Mouse (Mus musculus) heart, embryonic 15.5 days (tissue): ENCODE results near the gene Ptges3l. TPM values are rescaled to one million over a fixed set of nuclear protein-coding genes. Genes with fewer than 3 reads are reported as not detected.
"Not testable (repeated sequence)": the region's sequence is repeated elsewhere in the genome, so short reads cannot be mapped to it uniquely, and the experiment has no call there.

ENCODE experiments used
- ATAC-seq: fragments of 200-750 bp; cut with Nextera tagmentation; replicated peaks from 2 replicates; pipeline ENCODE4 v1.8.0; 2017; ENCODE audit warnings: low read depth, moderate TSS enrichment; ENCODE audit not compliant: insufficient number of reproducible peaks, insufficient read depth, low FRiP score
- H3K27ac ChIP-seq: fragments of 300-500 bp; sonication (generic); 2 replicates; pipeline ENCODE4 v1.5.1; 2015; ENCODE audit warnings: mild to moderate bottlenecking, inconsistent platforms
- H3K27me3 ChIP-seq: fragments of 300-500 bp; sonication (generic); 2 replicates; pipeline ENCODE4 v1.6.1; 2015; ENCODE audit warnings: inconsistent platforms
- H3K36me3 ChIP-seq: fragments of 300-500 bp; sonication (generic); 2 replicates; pipeline ENCODE4 v1.6.1; 2015; ENCODE audit warnings: mild to moderate bottlenecking, inconsistent platforms
- H3K4me1 ChIP-seq: fragments of 300-500 bp; sonication (generic); replicated peaks from 2 replicates; pipeline ENCODE4 v1.6.1; 2015; ENCODE audit warnings: inconsistent platforms
- H3K4me2 ChIP-seq: fragments of 300-500 bp; sonication (generic); 2 replicates; pipeline ENCODE4 v1.6.1; 2015; ENCODE audit warnings: inconsistent platforms, mild to moderate bottlenecking, moderate library complexity
- H3K4me3 ChIP-seq: fragments of 300-500 bp; sonication (generic); 2 replicates; pipeline ENCODE4 v1.5.1; 2015; ENCODE audit warnings: mild to moderate bottlenecking, inconsistent platforms
- H3K9ac ChIP-seq: fragments of 300-500 bp; sonication (generic); 2 replicates; pipeline ENCODE4 v1.6.1; 2015; ENCODE audit warnings: mild to moderate bottlenecking, inconsistent platforms
- H3K9me3 ChIP-seq: fragments of 300-500 bp; sonication (generic); replicated peaks from 2 replicates; pipeline ENCODE4 v1.6.1; 2016; ENCODE audit warnings: inconsistent platforms
- WGBS: fragments of 180-500 bp; shearing (Covaris S2); methylation state at CpG from one replicate; pipeline ENCODE4 v1.1.7; 2015; ENCODE audit warnings: mixed read lengths; 5-methylcytosine and 5-hydroxymethylcytosine counted together
- polyA plus RNA-seq: library from polyadenylated mRNA; unstranded; fragments of >200 nt; fragmentation: Nextera tagmentation; extraction: Ambion mirVana; gene quantifications from 2 replicates; pipeline ENCODE4 v1.2.1, GENCODE M21; 2015

Ptges3l gene
- polyA plus RNA-seq, 1 experiment from 2014 or later, result 81.5 TPM

GRCm38 (mm10) chr11:101454702-101455101 is 29.6 kb upstream of the Ptges3l start:
- H3K27me3 ChIP-seq, result no peaks in the 10 kb centered on the region
- WGBS, result 74% methylated on average over 6 of the region's 6 CpGs
- H3K9ac ChIP-seq, result no peak overlapping the region
- H3K9me3 ChIP-seq, result no peaks in the 10 kb centered on the region
- no peak overlapping the region for H3K4me2 ChIP-seq
- H3K27ac ChIP-seq, result no peak overlapping the region
- peaks cover 31% of the 10 kb centered on the region for H3K36me3 ChIP-seq
- H3K4me1 ChIP-seq, result peaks cover 4% of the 10 kb centered on the region; the same call in 1 of the 2 replicates
- H3K4me3 ChIP-seq, result no peak overlapping the region
- no peak for ATAC-seq

DNA sequence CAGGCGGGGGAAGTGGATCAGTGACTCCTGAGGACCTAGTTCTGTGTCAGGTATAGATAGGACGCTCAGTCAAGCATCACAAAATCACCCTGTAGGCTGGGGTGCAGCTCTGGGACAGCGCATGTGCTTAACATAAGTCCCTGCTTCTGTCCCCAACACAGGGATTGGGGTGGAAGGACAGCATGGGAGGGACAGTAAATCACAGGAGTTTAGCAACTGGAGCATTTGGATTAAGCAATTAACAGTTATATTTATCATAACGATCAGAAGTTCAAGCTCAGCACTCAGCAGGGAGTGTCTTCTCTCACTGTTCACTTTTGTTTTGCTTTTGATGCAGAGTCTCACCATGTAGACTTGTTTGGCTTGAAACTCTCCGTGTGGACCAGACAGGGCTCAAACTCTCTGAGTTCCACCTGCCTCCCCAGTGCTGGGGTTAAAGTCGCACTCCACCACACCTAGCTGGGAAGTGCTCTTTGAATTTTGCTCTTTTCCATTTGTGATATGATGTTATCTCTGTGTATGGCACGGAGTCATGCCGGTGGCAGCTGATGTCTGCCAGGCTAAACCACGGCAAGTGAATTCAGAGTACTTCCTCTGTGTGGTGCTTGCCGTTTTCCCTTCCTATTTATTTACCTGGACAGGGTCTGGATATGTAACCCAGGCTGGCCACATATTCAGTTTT is 27.1 kb upstream of the Ptges3l start:
- Histone ChIP-seq H3K4me2 (no peak overlapping the region), H3K27me3 (no peaks in the 10 kb centered on the region), H3K4me3 (no peak overlapping the region), H3K36me3 (peaks cover 7% of the 10 kb centered on the region; the same call in 1 of the 2 replicates), H3K9ac (no peak overlapping the region), H3K9me3 (no peaks in the 10 kb centered on the region), H3K27ac (no peak overlapping the region), H3K4me1 (peaks cover 14% of the 10 kb centered on the region)
- ATAC-seq, result no peak
- WGBS, result 56% methylated on average over 10 of the region's 10 CpGs

DNA sequence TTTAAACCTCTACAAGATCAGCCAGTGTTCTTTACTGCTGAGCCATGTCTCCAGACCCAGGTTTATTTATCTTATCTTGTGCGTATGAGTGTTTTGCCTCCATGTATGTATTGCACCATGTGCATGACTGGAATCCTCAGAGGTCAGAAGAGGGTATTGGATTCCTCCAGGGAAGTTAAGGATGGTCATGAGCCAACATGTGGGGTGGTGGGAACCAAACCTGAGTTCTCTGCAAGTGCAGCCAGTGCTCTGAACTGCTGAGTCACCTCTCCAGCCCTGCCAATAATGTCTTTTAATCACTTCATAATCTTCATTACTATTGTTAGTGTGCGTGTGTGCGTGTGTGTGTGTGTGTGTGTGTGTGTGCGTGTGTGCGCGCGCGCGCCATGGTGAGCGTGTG is 26.4 kb upstream of the Ptges3l start:
- no peak for ATAC-seq
- no peaks in the 10 kb centered on the region for H3K9me3 ChIP-seq
- H3K4me2 ChIP-seq, result no peak overlapping the region
- H3K27ac ChIP-seq, result no peak overlapping the region
- H3K27me3 ChIP-seq, result no peaks in the 10 kb centered on the region
- peaks cover 14% of the 10 kb centered on the region for H3K4me1 ChIP-seq
- WGBS, result 93% methylated on average over 10 of the region's 10 CpGs
- no peak overlapping the region for H3K9ac ChIP-seq
- H3K36me3 ChIP-seq, result 0 out of 2 replicates have a peak, but pooled peaks cover under 1% of the 10 kb centered on the region
- no peak overlapping the region for H3K4me3 ChIP-seq

GRCm38 (mm10) chr11:101450394-101450793 is 25.3 kb upstream of the Ptges3l start:
- no peak for ATAC-seq

DNA sequence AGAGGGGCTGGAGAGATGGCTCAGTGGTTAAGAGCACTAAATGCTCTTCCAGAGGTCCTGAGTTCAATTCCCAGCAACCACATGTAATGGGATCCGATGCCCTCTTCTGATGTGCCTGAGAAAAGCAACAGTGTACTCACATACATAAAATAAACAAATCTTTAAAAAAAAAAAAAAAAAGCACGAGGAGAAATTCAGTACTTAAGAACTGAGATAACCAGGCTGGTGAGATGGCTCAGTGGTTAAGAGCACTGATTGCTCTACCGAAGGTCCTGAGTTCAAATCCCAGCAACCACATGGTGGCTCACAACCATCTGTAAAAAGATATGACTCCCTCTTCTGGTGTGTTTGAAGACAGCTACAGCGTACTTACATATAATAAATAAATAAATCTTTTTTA is 24.5 kb upstream of the Ptges3l start:
- not testable (repeated sequence) for H3K9me3 ChIP-seq, H3K27me3 ChIP-seq, H3K27ac ChIP-seq, H3K36me3 ChIP-seq, H3K9ac ChIP-seq, H3K4me2 ChIP-seq, ATAC-seq, H3K4me3 ChIP-seq
- 83% methylated on average over 4 of the region's 4 CpGs for WGBS
- H3K4me1 ChIP-seq, result peaks cover 17% of the 10 kb centered on the region

More at GRCm38 (mm10) chr11:101450394-101450793, 25.3 kb upstream of the Ptges3l start:
- WGBS, result 72% methylated on average over 3 of the region's 3 CpGs
- H3K27me3 ChIP-seq, result no peaks in the 10 kb centered on the region
- H3K9me3 ChIP-seq, result no peaks in the 10 kb centered on the region
- peaks cover 2% of the 10 kb centered on the region; the same call in 1 of the 2 replicates for H3K36me3 ChIP-seq
- no peak overlapping the region for H3K4me2 ChIP-seq
- H3K27ac ChIP-seq, result no peak overlapping the region
- no peak overlapping the region for H3K9ac ChIP-seq
- H3K4me1 ChIP-seq, result peaks cover 14% of the 10 kb centered on the region
- no peak overlapping the region for H3K4me3 ChIP-seq

DNA sequence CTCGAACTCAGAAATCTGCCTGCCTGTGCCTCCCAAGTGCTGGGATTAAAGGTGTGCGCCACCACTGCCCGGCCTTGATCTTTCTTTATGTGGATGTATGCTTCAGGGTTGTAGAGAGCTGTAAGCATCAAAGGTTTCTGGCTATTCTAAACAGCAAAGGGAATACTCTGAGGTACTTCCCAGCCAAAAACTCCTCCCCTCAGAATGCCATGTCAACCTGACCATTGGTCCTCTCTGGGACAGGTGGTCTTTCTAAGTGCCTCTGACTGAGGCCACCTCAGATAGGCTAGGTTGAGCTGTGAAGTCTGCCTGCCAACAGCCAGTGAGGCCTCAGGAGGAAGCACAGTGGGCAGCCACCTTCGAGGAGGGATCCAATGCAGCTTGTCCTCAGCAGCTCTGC is 23.8 kb upstream of the Ptges3l start:
- peak overlapping the region; percentile 55 for H3K9ac ChIP-seq
- H3K27ac ChIP-seq, result peak overlapping the region; percentile 82
- peaks cover 23% of the 10 kb centered on the region for H3K4me1 ChIP-seq
- H3K4me3 ChIP-seq, result peak overlapping the region; percentile 61
- H3K36me3 ChIP-seq, result peaks cover 16% of the 10 kb centered on the region
- no peaks in the 10 kb centered on the region for H3K9me3 ChIP-seq
- H3K27me3 ChIP-seq, result no peaks in the 10 kb centered on the region
- ATAC-seq, result no peak
- H3K4me2 ChIP-seq, result peak overlapping the region; percentile 64
- whole genome bisulfite sequencing, result 74% methylated on average over 4 of the region's 4 CpGs

DNA sequence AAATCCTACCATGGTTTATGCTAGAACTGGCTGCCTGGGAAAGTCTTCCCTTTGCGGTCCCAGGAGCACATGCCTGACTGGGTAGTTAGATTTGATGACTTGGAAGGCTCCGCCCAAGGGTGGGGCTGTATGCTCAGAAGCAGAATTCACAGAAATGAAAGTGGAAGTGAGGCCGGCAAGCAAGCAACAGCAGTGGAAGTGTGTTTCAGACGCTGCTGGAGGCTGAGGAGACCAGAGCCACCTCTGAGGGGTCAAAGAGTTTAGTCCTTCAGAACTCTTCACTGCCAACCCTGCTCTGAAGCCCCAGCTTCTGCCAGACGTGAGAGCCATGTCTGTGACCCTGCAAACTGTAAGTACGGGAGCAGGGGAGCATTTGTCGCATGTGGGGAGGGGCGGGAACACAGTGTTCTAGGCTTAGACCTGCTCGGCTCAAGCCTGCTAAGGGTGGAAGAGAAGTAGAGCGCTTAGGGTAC is 23.2 kb upstream of the Ptges3l start, which contains the start of gene Ifi35:
Gene Ifi35 (plus strand): TSS at position 134 of the 473 bp plus-strand sequence.
- Histone ChIP-seq H3K4me1 (peaks cover 29% of the 10 kb centered on the region), H3K9me3 (no peaks in the 10 kb centered on the region), H3K27ac (peak within 1 kb of the TSS; percentile 82), H3K27me3 (no peaks in the 10 kb centered on the region), H3K4me3 (peak within 1 kb of the TSS; percentile 61), H3K4me2 (peak within 1 kb of the TSS; percentile 64), H3K36me3 (peaks cover 20% of the 10 kb centered on the region), H3K9ac (peak within 1 kb of the TSS; percentile 55)
- peak; percentile 61 for ATAC-seq
- 15% methylated on average over 10 of the region's 10 CpGs for WGBS

DNA sequence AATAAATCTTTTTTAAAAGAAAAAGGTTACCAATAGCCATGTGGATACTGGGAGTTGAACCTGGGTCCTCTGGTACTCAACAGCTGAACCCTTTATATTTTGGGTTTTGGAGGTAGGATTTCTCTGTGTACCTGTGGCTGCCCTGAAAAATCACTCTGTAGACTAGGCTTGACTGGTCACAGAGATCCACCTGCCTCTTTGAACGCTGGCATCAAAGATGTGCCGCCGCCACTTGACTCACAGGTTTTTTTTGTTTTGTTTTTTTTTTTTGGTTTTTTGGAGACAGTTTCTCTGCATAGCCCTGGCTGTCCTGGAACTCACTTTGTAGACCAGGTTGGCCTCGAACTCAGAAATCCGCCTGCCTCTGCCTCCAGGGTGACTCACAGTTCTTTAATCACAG is 22.7 kb upstream of the Ptges3l start:
- peak overlapping the region; percentile 82 for H3K27ac ChIP-seq
- H3K9ac ChIP-seq, result peak overlapping the region; percentile 55
- H3K4me2 ChIP-seq, result peak overlapping the region; percentile 64
- no peak for ATAC-seq
- H3K36me3 ChIP-seq, result peaks cover 20% of the 10 kb centered on the region
- no peaks in the 10 kb centered on the region for H3K9me3 ChIP-seq
- peak overlapping the region; percentile 61 for H3K4me3 ChIP-seq
- WGBS, result 88% methylated on average over 5 of the region's 5 CpGs
- H3K4me1 ChIP-seq, result peaks cover 33% of the 10 kb centered on the region
- H3K27me3 ChIP-seq, result no peaks in the 10 kb centered on the region

GRCm38 (mm10) chr11:101446860-101447259 is 21.7 kb upstream of the Ptges3l start:
- not testable (repeated sequence) for H3K9me3 ChIP-seq, H3K27me3 ChIP-seq, H3K4me3 ChIP-seq, H3K27ac ChIP-seq, ATAC-seq, H3K4me2 ChIP-seq, H3K9ac ChIP-seq
- WGBS, result 88% methylated on average over 8 of the region's 8 CpGs
- Histone ChIP-seq H3K4me1 (peaks cover 33% of the 10 kb centered on the region), H3K36me3 (peaks cover 20% of the 10 kb centered on the region)

- H3K27me3 ChIP-seq, result no peaks in the 10 kb centered on the region
- ATAC-seq, result no peak
These were observed 21.2 kb upstream of the Ptges3l start for GRCm38 (mm10) chr11:101446319-101446718.

GRCm38 (mm10) chr11:101442760-101443159 is 17.6 kb upstream of the Ptges3l start:
- no peak for ATAC-seq
- Histone ChIP-seq H3K27ac (peak overlapping the region; percentile 88), H3K9me3 (no peaks in the 10 kb centered on the region), H3K4me1 (peaks cover 19% of the 10 kb centered on the region), H3K4me3 (peak overlapping the region; percentile 91), H3K27me3 (no peaks in the 10 kb centered on the region), H3K36me3 (peaks cover 20% of the 10 kb centered on the region), H3K4me2 (peak overlapping the region; percentile 74), H3K9ac (peak overlapping the region; percentile 94)
- WGBS, result under 1% methylated on average over 14 of the region's 14 CpGs

More at GRCm38 (mm10) chr11:101446319-101446718, 21.2 kb upstream of the Ptges3l start:
- H3K36me3 ChIP-seq, result peaks cover 20% of the 10 kb centered on the region
- no peaks in the 10 kb centered on the region for H3K9me3 ChIP-seq
- 97% methylated on average over 1 of the region's 1 CpGs for WGBS
- H3K4me1 ChIP-seq, result peaks cover 33% of the 10 kb centered on the region
- no peak overlapping the region for H3K9ac ChIP-seq
- H3K4me2 ChIP-seq, result no peak overlapping the region
- H3K27ac ChIP-seq, result no peak overlapping the region
- no peak overlapping the region for H3K4me3 ChIP-seq
